Mouse (Mus musculus): ENCODE measurements around the gene Pik3ap1. TPM values are rescaled to one million over a fixed set of nuclear protein-coding genes. Genes with fewer than 3 reads are reported as not detected.

The Pik3ap1 gene
- polyA plus RNA-seq, 1 experiment from 2014 or later, result 8.6 TPM

DNA sequence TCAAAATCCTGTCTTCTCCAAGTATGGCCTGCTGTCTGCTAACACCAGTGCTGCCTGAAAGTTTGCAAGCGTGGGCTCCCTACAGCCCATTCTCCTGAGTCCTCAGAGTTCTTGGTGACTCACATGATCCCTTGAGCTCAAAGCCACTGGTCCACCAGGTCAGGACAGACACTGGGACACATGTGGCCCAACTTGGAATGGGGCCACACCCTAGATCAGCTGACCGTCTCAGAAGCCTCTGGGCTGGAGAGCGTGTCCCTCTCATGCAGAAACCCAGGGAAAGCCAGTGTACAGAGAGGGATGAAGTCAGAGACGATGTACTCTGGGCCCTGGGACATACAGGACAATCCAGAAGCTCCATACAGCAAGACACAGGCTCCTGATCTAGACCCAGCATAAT is 102.7 kb downstream of the Pik3ap1 start:
- no peaks in the 10 kb centered on the region for H3K9me3 ChIP-seq (replicated peaks; ENCODE audit: control insufficient read depth, low read length)
- ATAC-seq (ENCODE audit: insufficient read depth, low FRiP score), result 0 out of 2 replicates have a peak, but pooled peaks have one; percentile 26
- WGBS, result 84% methylated on average over 4 of the region's 4 CpGs
- 0 out of 2 replicates have a peak, but pooled peaks cover 6% of the 10 kb centered on the region for H3K4me1 ChIP-seq (ENCODE audit: control insufficient read depth, insufficient read depth, low read length)
- H3K36me3 ChIP-seq (ENCODE audit: control insufficient read depth, insufficient read depth, low read length), result no peaks in the 10 kb centered on the region
- no peaks in the 10 kb centered on the region for H3K27me3 ChIP-seq (ENCODE audit: control insufficient read depth, insufficient read depth, low read length)
- no peak overlapping the region for H3K4me3 ChIP-seq (replicated peaks; ENCODE audit: low read length)
- no peak overlapping the region for H3K4me2 ChIP-seq (ENCODE audit: low read depth, low read length)
- H3K27ac ChIP-seq (ENCODE audit: low read length), result no peak overlapping the region
- H3K9ac ChIP-seq (ENCODE audit: low read length), result no peak overlapping the region

DNA sequence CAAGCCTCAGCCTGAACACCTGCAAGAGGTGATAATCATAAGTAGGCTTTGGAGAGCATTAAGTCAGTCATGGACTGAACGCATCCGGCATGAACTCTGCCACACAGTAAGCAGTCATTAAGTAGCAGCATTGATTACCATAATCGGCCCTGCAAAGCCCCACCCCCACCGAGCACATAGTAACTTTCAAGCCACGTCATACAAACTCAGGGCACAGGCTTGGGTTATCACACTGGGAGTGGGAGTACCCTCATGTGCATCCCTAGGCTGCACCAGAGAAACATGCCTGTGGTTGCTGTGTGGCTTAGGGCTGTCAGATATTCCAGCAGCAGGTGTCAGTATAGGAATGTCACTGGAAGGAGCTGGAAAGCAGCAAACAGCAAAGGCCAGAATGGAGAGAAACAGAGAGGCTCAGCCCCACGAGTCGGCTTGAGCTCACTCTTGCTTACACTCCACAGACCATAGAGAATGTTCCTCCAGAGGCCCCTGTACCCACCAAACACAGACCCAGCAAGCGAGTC is 105.1 kb downstream of the Pik3ap1 start:
- no peaks in the 10 kb centered on the region for H3K36me3 ChIP-seq (ENCODE audit: control insufficient read depth, insufficient read depth, low read length)
- H3K9ac ChIP-seq (ENCODE audit: low read length), result no peak overlapping the region
- H3K4me3 ChIP-seq (replicated peaks; ENCODE audit: low read length), result no peak overlapping the region
- 59% methylated on average over 8 of the region's 8 CpGs for WGBS
- H3K27me3 ChIP-seq (ENCODE audit: control insufficient read depth, insufficient read depth, low read length), result no peaks in the 10 kb centered on the region
- no peaks in the 10 kb centered on the region for H3K9me3 ChIP-seq (replicated peaks; ENCODE audit: control insufficient read depth, low read length)
- H3K27ac ChIP-seq (ENCODE audit: low read length), result no peak overlapping the region
- H3K4me1 ChIP-seq (ENCODE audit: control insufficient read depth, insufficient read depth, low read length), result 0 out of 2 replicates have a peak, but pooled peaks cover 6% of the 10 kb centered on the region
- no peak overlapping the region for H3K4me2 ChIP-seq (ENCODE audit: low read depth, low read length)
- no peak for ATAC-seq (ENCODE audit: insufficient read depth, low FRiP score)

DNA sequence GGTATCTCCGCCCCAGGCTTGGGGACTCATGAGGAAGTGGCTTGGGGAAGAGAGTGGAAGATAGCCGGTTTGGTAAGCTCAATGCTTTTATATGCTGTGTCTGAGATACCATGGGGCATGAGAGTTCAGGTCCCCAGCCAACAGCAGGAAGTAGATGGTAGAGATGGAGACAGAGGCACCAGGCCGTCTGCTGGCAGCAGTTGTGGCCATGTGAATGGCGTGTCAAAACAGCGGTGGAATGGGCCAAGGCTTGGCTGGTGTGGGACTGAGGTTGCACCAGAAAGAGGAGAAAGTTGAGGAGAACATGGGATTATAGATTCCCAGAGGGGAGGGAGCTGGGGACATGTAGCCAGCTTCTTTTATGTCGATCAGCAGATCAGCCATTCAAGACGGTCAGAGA is 106.3 kb downstream of the Pik3ap1 start:
- Histone ChIP-seq H3K4me3 (replicated peaks; ENCODE audit: low read length) (no peak overlapping the region), H3K4me2 (ENCODE audit: low read depth, low read length) (no peak overlapping the region), H3K36me3 (ENCODE audit: control insufficient read depth, insufficient read depth, low read length) (no peaks in the 10 kb centered on the region), H3K9ac (ENCODE audit: low read length) (no peak overlapping the region), H3K4me1 (ENCODE audit: control insufficient read depth, insufficient read depth, low read length) (no peaks in the 10 kb centered on the region), H3K27ac (ENCODE audit: low read length) (no peak overlapping the region), H3K9me3 (replicated peaks; ENCODE audit: control insufficient read depth, low read length) (no peaks in the 10 kb centered on the region), H3K27me3 (ENCODE audit: control insufficient read depth, insufficient read depth, low read length) (no peaks in the 10 kb centered on the region)
- WGBS, result 78% methylated on average over 7 of the region's 7 CpGs
- ATAC-seq (ENCODE audit: insufficient read depth, low FRiP score), result no peak

DNA sequence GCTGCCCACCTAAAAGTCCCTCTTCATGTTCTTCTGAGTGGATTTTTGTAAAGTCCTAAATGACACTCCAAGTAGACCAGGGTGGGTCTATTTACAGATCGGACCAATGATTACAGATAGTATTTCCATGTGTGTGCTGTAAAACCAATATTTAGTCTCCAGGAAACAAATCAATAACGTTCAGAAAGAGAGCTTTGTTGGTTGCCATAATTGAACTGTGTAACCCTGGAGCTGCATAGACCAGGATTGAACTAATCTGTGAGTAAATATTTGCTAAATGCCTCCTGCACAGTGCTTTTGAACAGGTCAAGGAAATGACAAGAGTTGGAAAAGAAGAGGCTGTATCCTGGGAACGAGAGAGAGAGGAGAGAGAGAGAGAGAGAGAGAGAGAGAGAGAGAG is 109.3 kb downstream of the Pik3ap1 start:
- H3K27me3 ChIP-seq (ENCODE audit: control insufficient read depth, insufficient read depth, low read length), result no peaks in the 10 kb centered on the region
- peak overlapping the region; percentile 25; the same call in 1 of the 2 replicates for H3K27ac ChIP-seq (ENCODE audit: low read length)
- no peak overlapping the region for H3K9ac ChIP-seq (ENCODE audit: low read length)
- H3K4me3 ChIP-seq (replicated peaks; ENCODE audit: low read length), result no peak overlapping the region
- no peaks in the 10 kb centered on the region for H3K9me3 ChIP-seq (replicated peaks; ENCODE audit: control insufficient read depth, low read length)
- WGBS, result 38% methylated on average over 3 of the region's 3 CpGs
- peak; percentile 87; the same call in 1 of the 2 replicates for ATAC-seq (ENCODE audit: insufficient read depth, low FRiP score)
- H3K4me2 ChIP-seq (ENCODE audit: low read depth, low read length), result no peak overlapping the region
- no peaks in the 10 kb centered on the region for H3K4me1 ChIP-seq (ENCODE audit: control insufficient read depth, insufficient read depth, low read length)
- H3K36me3 ChIP-seq (ENCODE audit: control insufficient read depth, insufficient read depth, low read length), result no peaks in the 10 kb centered on the region

DNA sequence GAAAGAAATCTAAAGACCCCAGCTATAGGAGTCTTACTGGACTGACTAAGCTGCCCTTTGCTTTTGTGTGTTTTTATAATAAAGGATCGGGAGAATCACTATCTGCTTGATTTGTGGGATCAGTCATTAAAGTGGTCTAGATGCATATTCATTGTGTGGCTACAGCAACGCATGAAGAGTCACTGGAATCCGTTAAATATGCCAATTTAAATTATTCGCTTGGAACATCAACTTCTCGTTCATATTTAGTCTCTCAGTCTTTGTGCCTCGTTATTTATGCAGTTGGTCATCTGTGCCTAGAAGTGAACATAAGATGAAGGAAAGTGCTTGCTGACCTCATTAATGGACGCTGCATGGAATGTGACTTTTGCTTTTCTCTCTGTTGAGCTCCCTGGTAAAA is 114.0 kb downstream of the Pik3ap1 start:
- WGBS, result 78% methylated on average over 7 of the region's 7 CpGs
- H3K36me3 ChIP-seq (ENCODE audit: control insufficient read depth, insufficient read depth, low read length), result no peaks in the 10 kb centered on the region
- ATAC-seq (ENCODE audit: insufficient read depth, low FRiP score), result no peak
- H3K9ac ChIP-seq (ENCODE audit: low read length), result no peak overlapping the region
- no peak overlapping the region for H3K27ac ChIP-seq (ENCODE audit: low read length)
- H3K4me1 ChIP-seq (ENCODE audit: control insufficient read depth, insufficient read depth, low read length), result peaks cover 3% of the 10 kb centered on the region; the same call in 1 of the 2 replicates
- H3K4me3 ChIP-seq (replicated peaks; ENCODE audit: low read length), result no peak overlapping the region
- no peaks in the 10 kb centered on the region for H3K9me3 ChIP-seq (replicated peaks; ENCODE audit: control insufficient read depth, low read length)
- no peak overlapping the region for H3K4me2 ChIP-seq (ENCODE audit: low read depth, low read length)
- no peaks in the 10 kb centered on the region for H3K27me3 ChIP-seq (ENCODE audit: control insufficient read depth, insufficient read depth, low read length)

DNA sequence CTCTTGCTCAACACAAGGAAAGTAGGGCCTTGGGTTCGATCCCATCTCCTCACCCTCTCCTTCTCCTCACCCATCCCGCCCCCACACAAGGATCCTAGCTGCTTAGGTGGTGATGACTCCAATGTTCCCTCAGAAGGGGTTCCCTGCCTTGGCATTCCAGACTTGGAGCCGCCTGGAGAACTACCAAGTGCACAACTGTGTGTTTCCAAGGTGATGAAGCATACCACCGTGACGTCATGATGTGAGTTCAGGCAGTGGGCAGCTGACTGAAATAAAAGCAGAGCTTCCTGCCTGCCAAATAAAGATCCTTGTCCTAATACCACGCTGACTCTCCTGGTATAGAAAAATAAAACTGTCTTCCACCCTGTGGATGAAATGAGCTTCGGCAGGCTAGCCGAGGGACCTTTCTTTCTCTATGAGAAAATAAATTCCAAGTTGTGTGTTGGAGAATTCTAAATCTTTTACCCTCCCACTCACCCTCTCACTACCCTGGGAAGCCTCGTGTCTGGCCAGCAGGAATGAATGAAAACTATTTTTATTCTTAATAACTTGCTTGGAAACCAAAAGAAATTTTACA is 114.7 kb downstream of the Pik3ap1 start:
- Histone ChIP-seq H3K4me3 (replicated peaks; ENCODE audit: low read length) (no peak overlapping the region), H3K9ac (ENCODE audit: low read length) (no peak overlapping the region), H3K27ac (ENCODE audit: low read length) (no peak overlapping the region), H3K4me1 (ENCODE audit: control insufficient read depth, insufficient read depth, low read length) (peaks cover 3% of the 10 kb centered on the region; the same call in 1 of the 2 replicates), H3K27me3 (ENCODE audit: control insufficient read depth, insufficient read depth, low read length) (no peaks in the 10 kb centered on the region), H3K9me3 (replicated peaks; ENCODE audit: control insufficient read depth, low read length) (no peaks in the 10 kb centered on the region), H3K4me2 (ENCODE audit: low read depth, low read length) (no peak overlapping the region), H3K36me3 (ENCODE audit: control insufficient read depth, insufficient read depth, low read length) (no peaks in the 10 kb centered on the region)
- ATAC-seq (ENCODE audit: insufficient read depth, low FRiP score), result peak; percentile 73
- 45% methylated on average over 9 of the region's 9 CpGs for WGBS

DNA sequence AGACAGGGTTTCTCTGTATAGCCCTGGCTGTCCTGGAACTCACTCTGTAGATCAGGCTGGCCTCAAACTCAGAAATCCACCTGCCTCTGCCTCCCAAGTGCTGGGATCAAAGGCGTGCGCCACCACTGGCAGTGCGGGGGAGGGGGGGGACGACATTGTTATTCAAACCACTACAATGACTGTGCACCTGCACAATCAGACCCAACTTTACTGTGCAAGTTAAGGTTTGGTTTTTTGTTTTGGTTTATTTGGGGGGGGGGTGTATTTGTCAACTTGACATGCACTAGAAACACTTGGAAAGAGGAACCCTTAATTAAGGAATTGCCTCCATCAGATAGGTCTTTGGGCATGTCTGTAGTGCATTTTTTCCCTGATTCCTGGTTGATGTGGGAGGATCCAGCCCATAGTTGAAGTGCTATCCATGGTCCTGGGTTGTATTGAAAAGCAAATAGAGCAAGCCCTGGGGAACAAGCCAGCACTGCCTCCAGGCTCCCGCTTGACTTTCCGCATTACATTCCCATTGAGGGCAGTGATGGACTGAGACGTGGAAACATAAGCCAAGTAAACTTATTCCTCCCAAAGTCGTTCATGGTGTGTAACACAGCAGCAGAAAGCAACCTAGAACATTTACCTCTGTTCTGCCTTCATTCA is 118.5 kb downstream of the Pik3ap1 start:
- Histone ChIP-seq H3K27ac (ENCODE audit: low read length) (no peak overlapping the region), H3K36me3 (ENCODE audit: control insufficient read depth, insufficient read depth, low read length) (no peaks in the 10 kb centered on the region), H3K4me1 (ENCODE audit: control insufficient read depth, insufficient read depth, low read length) (peaks cover 14% of the 10 kb centered on the region), H3K9me3 (replicated peaks; ENCODE audit: control insufficient read depth, low read length) (no peaks in the 10 kb centered on the region), H3K4me2 (ENCODE audit: low read depth, low read length) (no peak overlapping the region), H3K27me3 (ENCODE audit: control insufficient read depth, insufficient read depth, low read length) (no peaks in the 10 kb centered on the region), H3K4me3 (replicated peaks; ENCODE audit: low read length) (no peak overlapping the region), H3K9ac (ENCODE audit: low read length) (no peak overlapping the region)
- 52% methylated on average over 8 of the region's 8 CpGs for WGBS
- no peak for ATAC-seq (ENCODE audit: insufficient read depth, low FRiP score)

DNA sequence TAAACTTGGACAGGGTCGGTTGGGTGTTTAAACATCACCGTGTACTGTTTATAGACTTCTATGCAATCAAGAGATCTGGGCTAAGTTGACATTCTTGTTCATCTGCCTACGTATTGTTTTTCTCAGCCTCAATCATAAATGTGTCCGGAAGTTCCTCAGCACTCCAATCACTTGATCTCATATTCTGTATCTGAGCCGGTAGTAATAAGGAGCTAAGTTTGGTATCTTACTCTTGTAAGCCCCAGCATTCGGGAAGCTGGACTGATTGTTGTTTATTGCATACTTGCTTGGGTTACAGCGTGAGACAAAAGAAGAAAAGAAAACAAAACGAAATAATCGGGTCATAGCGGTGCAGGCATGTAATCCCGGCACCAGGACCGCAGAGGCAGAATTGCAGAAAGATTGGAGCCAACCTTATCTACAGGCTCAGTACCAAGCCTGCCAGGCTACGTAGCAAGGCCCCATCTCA is 120.5 kb downstream of the Pik3ap1 start:
- H3K27me3 ChIP-seq (ENCODE audit: control insufficient read depth, insufficient read depth, low read length), result no peaks in the 10 kb centered on the region
- H3K9me3 ChIP-seq (replicated peaks; ENCODE audit: control insufficient read depth, low read length), result no peaks in the 10 kb centered on the region
- H3K4me3 ChIP-seq (replicated peaks; ENCODE audit: low read length), result peak overlapping the region; percentile 93
- 31% methylated on average over 13 of the region's 13 CpGs for WGBS
- peak overlapping the region; percentile 99 for H3K27ac ChIP-seq (ENCODE audit: low read length)
- peaks cover 21% of the 10 kb centered on the region for H3K4me1 ChIP-seq (ENCODE audit: control insufficient read depth, insufficient read depth, low read length)
- no peak for ATAC-seq (ENCODE audit: insufficient read depth, low FRiP score)
- H3K4me2 ChIP-seq (ENCODE audit: low read depth, low read length), result peak overlapping the region; percentile 55
- H3K9ac ChIP-seq (ENCODE audit: low read length), result peak overlapping the region; percentile 99
- H3K36me3 ChIP-seq (ENCODE audit: control insufficient read depth, insufficient read depth, low read length), result no peaks in the 10 kb centered on the region

DNA sequence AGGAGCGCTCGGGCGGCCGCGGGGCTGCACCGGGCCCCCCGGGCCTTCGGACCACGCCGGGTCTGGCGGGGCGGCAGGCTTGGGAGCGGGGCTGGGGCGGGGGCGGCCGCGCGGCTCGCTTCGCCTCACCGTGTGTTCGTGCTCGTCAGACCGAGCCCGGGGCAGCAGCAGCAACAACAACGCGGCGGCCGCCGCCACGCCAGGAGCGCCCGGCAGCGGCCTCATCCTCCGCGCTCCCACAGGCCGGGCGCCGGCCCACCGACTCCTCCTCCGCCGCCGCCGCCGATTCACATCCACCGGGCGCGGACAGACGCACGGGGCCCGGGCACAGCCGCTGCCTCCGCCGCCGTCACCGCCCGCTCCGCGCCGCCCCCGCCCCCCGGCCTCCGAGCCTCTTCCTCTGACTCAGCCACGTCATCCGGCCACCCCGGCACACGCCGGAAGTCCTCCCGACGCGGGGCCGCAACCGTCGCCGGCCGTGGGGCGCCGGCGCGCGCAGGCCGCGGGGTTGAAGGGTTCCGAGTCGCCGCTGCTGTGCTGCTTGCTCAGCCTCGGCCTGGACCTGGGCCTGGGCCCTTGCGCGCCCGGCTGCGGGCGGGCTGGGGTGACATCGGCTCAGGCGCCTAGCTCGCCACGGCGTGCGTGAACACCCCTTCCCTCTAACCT is 121.1 kb downstream of the Pik3ap1 start, which contains the start of gene Tm9sf3:
TSS of gene Tm9sf3 (minus strand) at position 368 of the 666 bp plus-strand sequence.
- WGBS, result under 1% methylated on average over 85 of the region's 98 CpGs

More for the DNA sequence above, 121.1 kb downstream of the Pik3ap1 start, which contains the start of gene Tm9sf3:
- H3K27me3 ChIP-seq (ENCODE audit: control insufficient read depth, insufficient read depth, low read length), result no peaks in the 10 kb centered on the region
- H3K9ac ChIP-seq (ENCODE audit: low read length), result peak within 1 kb of the TSS; percentile 99
- peak within 1 kb of the TSS; percentile 99 for H3K27ac ChIP-seq (ENCODE audit: low read length)
- ATAC-seq (ENCODE audit: insufficient read depth, low FRiP score), result peak; percentile 92
- no peaks in the 10 kb centered on the region for H3K36me3 ChIP-seq (ENCODE audit: control insufficient read depth, insufficient read depth, low read length)
- peak within 1 kb of the TSS; percentile 93 for H3K4me3 ChIP-seq (replicated peaks; ENCODE audit: low read length)
- no peaks in the 10 kb centered on the region for H3K9me3 ChIP-seq (replicated peaks; ENCODE audit: control insufficient read depth, low read length)
- H3K4me1 ChIP-seq (ENCODE audit: control insufficient read depth, insufficient read depth, low read length), result peaks cover 25% of the 10 kb centered on the region
- peak within 1 kb of the TSS; percentile 63 for H3K4me2 ChIP-seq (ENCODE audit: low read depth, low read length)

Measured in stomach, embryonic 16.5 days (tissue).